Mouse (Mus musculus): Measurements from ENCODE around the gene Ell. TPM values are rescaled to one million over a fixed set of nuclear protein-coding genes. Genes with fewer than 3 reads are reported as not detected.
A peak's percentile ranks its signal among the peaks of the same experiment; 100 is the strongest.
"Not testable (repeated sequence)": the region's sequence is repeated elsewhere in the genome, so short reads cannot be mapped to it uniquely, and the experiment has no call there.

Ell gene
- total RNA-seq, 2 experiments from 2014 or later, result 15.9 to 17.9 TPM

- no peak for DNase-seq
- intact Hi-C loops (cut with DNase I), result loop anchor here (2.0 to 10.0 kb wide), 2 partner anchors 91 to 163 kb away; no protein-coding TSS in a partner anchor
These were observed 33.4 kb upstream of the Ell start for GRCm38 (mm10) chr8:70505698-70506327.

DNA sequence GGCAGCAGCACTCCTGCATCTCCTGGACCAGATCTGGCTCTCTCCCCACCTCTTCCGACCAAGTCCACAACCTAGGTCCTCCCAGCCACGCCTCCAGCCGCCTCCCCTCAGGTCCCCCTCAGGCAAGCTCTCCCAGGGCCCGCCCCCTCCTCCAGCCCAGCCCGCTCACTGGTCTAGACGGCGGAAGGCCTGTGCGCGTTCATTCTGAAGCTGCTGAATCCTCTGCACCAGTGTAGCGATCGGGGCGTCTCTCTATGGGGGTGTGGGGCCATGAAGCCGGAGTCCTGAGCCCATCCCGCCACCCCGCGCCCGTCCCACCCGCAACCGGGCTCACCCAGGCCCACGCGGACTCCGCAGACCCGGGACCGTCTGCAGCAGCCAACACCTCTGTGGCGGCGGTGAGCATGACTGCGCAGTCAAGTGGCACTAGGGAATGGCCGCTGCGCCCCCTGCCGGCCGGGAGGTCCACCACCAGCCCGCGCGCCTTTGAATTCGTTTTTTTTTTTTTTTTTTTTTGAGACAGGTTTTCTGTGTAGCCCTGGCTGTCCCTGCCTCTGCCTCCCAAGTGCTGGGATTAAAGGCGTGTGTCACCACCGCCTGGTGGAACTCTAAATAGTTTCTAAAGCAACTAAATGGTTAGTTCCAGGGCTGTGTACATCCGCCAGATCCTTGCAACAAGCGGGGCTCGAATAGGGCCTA, 32.8 kb upstream of the Ell start, which contains the start of gene Rex1bd:
Gene Rex1bd, minus strand, starts transcription at position 425 of the 699 bp plus-strand sequence.
- intact Hi-C loops (cut with DNase I), result loop anchor here (10.0 kb wide), 1 partner anchor 92 kb away; no protein-coding TSS in a partner anchor

GRCm38 (mm10) chr8:70507027-70507393, 32.2 kb upstream of the Ell start:
- DNase-seq, result no peak
- intact Hi-C loops (cut with DNase I), result loop anchor here (10.0 kb wide), 1 partner anchor 92 kb away; no protein-coding TSS in a partner anchor

More for the DNA sequence above, 32.8 kb upstream of the Ell start, which contains the start of gene Rex1bd:
- peak; percentile 96 for DNase-seq

DNA sequence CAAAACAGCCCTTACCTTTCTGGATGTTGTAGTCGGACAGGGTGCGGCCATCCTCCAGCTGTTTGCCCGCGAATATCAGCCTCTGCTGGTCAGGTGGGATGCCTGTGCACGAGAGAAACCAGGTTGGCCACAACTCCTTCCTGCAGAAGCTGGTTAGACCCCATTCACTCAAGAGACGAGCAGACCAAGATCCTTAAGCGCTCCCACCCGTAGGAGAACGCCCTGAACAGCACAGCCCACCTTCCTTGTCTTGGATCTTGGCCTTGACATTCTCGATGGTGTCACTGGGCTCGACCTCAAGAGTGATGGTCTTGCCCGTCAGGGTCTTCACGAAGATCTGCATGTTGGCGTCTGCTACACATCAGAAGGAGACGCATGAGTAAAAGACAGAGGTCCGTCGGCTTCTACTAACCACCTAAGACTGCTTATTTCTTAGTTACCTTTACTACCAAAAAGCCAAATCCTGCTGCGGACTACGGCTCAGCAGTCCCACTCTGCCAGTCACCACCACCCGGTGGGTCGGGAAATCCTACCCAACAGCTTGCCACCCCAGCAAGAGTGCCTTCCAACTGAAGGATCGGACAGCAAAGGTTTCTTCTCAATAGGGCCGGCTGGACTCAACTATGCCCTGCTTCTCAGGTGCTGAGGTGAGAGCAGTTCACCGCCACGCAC, 29.8 kb upstream of the Ell start:
- DNase-seq, result no peak
- intact Hi-C loops (cut with DNase I), result loop anchor here (10.0 kb wide), 1 partner anchor 95 kb away; no protein-coding TSS in a partner anchor

DNA sequence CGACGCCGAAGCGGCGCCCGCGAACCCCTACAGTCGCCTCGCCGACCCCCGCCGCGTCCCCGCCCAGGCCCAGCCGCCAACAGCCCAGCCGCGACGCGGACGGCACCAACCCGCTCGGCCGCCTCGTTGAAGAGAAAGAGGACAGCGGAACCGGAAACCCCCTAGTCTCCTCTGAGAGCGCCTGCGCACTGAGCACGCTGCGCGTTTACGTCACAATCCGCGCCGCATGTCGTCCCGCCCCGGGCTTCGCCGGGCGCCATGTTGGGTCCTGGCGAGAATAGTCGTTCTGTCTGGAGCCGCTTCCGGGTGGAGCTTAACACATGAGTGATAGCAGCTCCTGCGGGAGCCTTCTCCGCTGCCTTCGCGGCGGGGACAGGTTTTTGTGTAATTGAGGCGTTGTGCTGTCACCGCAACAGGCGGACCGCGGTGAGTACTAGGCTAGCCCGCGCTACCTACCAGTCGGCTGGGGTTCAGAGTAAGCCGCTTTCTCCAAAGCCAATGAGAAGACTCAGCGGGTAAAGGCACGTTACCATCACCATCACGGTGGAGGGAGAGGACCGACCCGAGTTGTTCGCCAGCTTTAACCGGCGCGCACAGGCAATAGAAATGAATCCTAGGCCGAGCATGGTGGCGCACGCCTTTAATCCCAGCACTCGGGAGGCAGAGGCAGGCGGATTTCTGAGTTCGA, 28.9 kb upstream of the Ell start, which contains the start of gene Uba52:
Gene Uba52, minus strand, starts transcription at position 574 of the 688 bp plus-strand sequence.
- peak; percentile 98 for DNase-seq
- intact Hi-C loops (cut with DNase I), result no loop called here

DNA sequence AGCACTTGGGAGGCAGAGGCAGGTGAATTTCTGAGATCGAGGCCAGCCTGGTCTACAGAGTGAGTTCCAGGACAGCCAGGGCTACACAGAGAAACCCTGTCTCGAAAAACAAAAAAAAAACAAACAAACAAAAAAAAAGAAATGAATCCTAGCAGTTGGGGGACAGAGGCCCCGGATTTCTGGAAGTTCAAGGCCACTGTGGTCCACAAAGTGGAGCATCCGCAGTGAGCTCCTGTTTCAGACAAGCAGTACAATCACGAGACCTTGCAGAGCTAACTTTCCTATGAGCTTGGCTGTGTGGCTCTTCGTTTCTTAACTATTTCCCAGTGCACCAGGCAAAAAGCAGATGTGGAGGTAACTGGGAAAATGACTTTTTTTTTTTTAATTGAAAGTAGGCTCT, 28.1 kb upstream of the Ell start:
- intact Hi-C loops (cut with DNase I); DNase-seq: not testable (repeated sequence)

- intact Hi-C loops (cut with DNase I), result no loop called here
- no peak for DNase-seq
These were observed 27.5 kb upstream of the Ell start for GRCm38 (mm10) chr8:70511770-70512169.

GRCm38 (mm10) chr8:70512253-70512903, 26.9 kb upstream of the Ell start:
- DNase-seq, result no peak
- intact Hi-C loops (cut with DNase I), result no loop called here

DNA sequence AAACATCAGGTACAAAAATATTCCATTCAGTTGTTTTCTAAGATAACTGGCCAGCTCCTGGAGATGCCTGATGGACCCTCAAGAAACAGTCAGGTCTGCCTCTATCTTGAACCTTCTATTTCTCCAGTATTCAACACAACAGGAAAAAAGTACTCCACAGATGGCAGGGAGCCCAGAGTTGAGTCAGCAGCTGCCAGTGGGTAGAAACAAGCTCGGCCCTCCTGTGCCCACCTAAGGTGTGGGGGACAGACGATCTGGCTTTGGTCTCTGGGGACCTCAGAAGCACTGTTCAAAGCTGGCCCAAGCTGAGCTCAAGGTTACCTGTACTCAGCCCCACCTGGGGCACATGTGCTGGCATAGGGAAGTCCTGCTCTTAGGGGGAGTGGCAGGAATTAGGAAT, 25.8 kb upstream of the Ell start:
- no peak for DNase-seq

DNA sequence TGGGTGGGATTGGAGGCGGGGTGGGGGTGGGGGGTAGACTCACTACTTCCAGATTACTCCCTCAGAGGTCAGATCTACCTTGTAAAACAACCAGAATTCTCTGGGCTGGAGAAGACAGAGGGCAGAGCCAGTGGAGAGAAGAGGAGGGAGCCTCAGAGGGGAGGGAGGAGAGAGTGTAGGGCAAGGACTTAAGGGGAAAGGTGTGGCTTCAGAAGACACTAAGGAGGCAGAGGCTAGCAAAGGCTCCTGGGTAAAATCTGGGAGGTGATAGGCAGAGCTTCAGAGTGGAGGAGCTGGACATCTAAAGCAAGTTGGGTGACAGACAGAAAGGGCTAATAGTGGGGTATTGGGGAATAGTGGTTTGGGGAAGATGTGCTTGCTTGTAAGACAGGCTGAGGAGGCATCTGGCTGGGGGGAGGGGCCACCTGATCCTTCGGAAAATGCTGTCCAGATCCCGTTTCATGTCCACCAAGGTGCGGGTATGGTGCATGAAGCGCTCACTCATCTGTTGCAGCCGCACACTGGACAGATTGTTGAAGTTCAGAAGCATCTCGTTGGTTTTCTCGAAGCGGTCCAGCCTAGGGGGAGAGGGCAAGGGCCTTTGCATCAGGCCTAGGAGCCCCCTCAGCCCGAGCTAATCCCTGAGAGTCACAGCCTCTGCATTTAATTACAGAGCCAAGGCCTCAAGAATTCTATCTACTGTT, 21.2 kb upstream of the Ell start:
- intact Hi-C loops (cut with DNase I), result no loop called here
- no peak for DNase-seq

More for the DNA sequence above, 25.8 kb upstream of the Ell start:
- intact Hi-C loops (cut with DNase I), result no loop called here

GRCm38 (mm10) chr8:70519043-70519442, 20.2 kb upstream of the Ell start:
- intact Hi-C loops (cut with DNase I), result no loop called here

DNA sequence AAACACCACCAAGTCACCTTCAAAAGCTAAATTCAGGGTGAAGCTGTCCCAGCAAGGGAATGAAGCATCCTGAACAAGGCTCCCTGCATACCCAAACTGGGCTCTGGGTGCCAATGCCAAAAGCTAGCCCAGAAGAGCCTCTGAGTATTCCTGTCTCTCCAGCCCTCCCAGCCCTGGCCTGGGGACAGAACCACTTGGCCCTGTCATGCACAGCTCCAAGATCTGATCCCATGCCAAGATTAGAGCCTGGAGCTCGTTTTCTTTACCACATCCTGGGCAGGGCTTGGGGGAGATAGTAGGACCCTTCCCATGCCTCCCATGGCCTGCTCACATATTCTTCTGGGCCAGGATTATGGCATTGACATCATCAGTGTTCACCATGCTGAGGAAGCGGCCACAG, 19.7 kb upstream of the Ell start:
- intact Hi-C loops (cut with DNase I), result loop anchor here (5.0 kb wide), 1 partner anchor 68 kb away; no protein-coding TSS in a partner anchor
- DNase-seq, result no peak

More at GRCm38 (mm10) chr8:70519043-70519442, 20.2 kb upstream of the Ell start:
- no peak for DNase-seq

DNA sequence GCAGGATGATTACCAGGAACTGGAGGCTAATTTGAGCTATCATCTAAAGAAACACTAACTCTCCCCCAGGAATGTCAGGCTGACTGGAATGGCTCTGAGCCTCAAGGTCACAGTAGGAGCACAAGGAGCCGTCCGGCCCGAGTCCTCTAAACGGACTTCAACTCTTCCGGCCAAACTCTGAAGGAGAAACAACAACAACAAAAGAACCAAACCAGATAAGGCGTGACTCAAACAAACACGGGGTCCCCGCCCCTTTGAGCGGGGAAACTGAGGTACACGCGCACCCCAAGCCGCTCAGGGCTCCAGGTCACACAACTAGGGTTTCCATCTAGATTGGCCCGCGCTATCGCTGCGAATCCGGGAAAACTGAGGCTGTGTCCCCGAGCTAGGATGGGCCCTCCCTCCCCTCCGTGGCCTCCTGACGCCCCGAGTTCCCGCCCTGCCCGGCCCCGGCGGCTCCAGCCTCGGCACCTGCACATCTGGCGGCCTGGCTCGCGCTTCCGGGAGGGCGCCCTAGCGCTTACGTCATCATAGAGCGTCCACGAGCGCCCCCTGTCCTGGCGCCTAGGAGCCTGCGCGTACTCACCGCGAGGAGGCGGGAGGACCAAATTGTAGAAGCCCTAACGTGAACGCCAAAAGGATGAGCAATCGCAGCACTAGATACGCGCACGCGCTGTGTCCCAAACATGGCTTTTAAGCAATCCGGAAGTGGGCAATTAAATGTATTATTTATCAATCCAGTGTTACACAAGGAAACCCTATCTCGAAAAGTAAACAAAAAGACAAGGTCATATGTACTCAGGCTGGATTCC, 16.5 kb upstream of the Ell start:
- intact Hi-C loops (cut with DNase I), result loop anchor here (5.0 kb wide), 1 partner anchor 65 kb away; no protein-coding TSS in a partner anchor
- DNase-seq, result peak; percentile 97

GRCm38 (mm10) chr8:70527111-70527511, 12.1 kb upstream of the Ell start:
- no peak for DNase-seq
- intact Hi-C loops (cut with DNase I), result no loop called here

DNA sequence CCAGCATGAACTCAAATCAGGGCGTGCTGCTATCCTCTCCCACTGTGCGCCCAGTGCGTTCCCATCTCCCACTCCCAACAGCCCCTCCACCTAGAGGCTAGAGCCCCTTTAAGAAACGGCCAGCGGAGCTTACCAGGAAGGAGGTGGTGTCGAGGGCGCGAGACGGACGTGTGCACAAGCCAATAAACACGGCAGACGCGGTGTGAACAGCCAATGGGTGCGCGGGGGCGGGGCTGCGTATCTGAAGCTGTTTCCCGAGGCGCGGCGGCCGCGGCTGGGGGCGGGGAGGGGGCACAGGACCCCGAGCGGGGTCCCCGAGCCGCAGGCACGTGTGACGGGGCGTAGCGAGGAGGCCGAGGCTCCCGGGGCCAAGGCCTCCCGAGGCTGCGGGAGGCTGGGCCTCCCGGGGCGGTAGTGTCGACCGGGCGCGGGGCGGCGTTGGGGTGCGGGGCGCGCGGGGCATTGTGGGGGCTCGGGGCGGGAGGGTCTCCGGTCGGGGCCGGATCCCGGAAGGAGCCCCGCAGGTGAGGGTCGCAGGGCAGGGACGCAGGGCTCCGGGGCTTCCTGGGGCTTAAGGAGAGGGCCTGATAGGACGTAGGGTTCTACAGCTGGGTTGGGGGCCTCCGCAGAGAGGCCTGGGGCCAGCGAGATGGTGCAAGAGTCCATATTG, 11.6 kb upstream of the Ell start, which contains the start of the genes Fkbp8 and Kxd1:
Gene Fkbp8, plus strand, starts transcription at position 213 of the 670 bp plus-strand sequence.
Gene Kxd1, minus strand, starts transcription at position 445 of the 670 bp plus-strand sequence.
- intact Hi-C loops (cut with DNase I), result no loop called here
- peak; percentile 99 for DNase-seq

DNA sequence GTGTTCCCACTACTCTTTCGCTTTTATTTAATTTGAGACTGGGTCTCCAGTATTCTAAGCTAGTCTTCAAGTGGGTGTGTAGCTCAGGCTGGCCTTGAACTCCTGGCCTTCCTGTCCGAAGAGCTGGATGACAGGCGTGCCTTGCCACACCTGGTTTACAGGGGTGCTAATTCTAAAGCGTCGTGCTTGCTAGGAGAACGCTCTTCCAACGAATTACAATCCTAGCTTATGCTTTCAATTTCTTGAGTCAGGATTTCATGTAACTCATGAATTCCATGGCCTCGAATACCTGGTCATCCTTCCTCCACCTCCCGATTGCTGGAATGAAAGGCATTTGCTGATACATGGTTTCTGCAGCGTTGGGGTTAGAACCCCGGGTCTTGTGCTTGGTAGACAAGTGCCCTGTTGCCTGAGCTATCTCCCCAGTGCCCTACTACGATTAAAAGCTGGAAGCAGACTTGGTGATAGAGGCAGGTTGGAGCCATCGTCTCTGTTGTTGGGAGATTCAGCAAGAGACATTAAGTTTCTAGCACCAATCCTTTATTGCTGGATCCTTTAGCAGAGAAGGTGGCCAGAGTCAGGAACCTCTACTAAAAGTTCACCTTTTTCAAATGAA, 11.0 kb upstream of the Ell start:
- intact Hi-C loops (cut with DNase I), result no loop called here

GRCm38 (mm10) chr8:70529299-70529698, 10.0 kb upstream of the Ell start:
- intact Hi-C loops (cut with DNase I), result no loop called here
- no peak for DNase-seq

More for the DNA sequence above, 11.0 kb upstream of the Ell start:
- DNase-seq, result no peak

Measured in heart, postnatal 10 days (tissue).